Mouse (Mus musculus): ENCODE measurements around the gene Arhgef2. TPM values are rescaled to one million over a fixed set of nuclear protein-coding genes. Genes with fewer than 3 reads are reported as not detected.

Arhgef2 gene
- total RNA-seq, 1 experiment from 2014 or later: 149 TPM

GRCm38 (mm10) chr3:88648452-88649168, 42.8 kb downstream of the Arhgef2 start:
- ATAC-seq (replicated peaks in 1 of 2; ENCODE audit: insufficient read depth in 1 of 2, low FRiP score in 2 of 2, low TSS enrichment in 1 of 2, low read depth in 1 of 2, poor library complexity in 2 of 2, severe bottlenecking in 2 of 2): no peak

GRCm38 (mm10) chr3:88649186-88649585, 43.4 kb downstream of the Arhgef2 start:
- no peak for ATAC-seq (replicated peaks in 1 of 2; ENCODE audit: insufficient read depth in 1 of 2, low FRiP score in 2 of 2, low TSS enrichment in 1 of 2, low read depth in 1 of 2, poor library complexity in 2 of 2, severe bottlenecking in 2 of 2)

- ATAC-seq (replicated peaks in 1 of 2; ENCODE audit: insufficient read depth in 1 of 2, low FRiP score in 2 of 2, low TSS enrichment in 1 of 2, low read depth in 1 of 2, poor library complexity in 2 of 2, severe bottlenecking in 2 of 2): no peak
These were observed 44.2 kb downstream of the Arhgef2 start for GRCm38 (mm10) chr3:88649967-88650366.

- no peak for ATAC-seq (replicated peaks in 1 of 2; ENCODE audit: insufficient read depth in 1 of 2, low FRiP score in 2 of 2, low TSS enrichment in 1 of 2, low read depth in 1 of 2, poor library complexity in 2 of 2, severe bottlenecking in 2 of 2)
These were observed 45.1 kb downstream of the Arhgef2 start for GRCm38 (mm10) chr3:88650713-88651504.

- no peak for ATAC-seq (replicated peaks in 1 of 2; ENCODE audit: insufficient read depth in 1 of 2, low FRiP score in 2 of 2, low TSS enrichment in 1 of 2, low read depth in 1 of 2, poor library complexity in 2 of 2, severe bottlenecking in 2 of 2)
These were observed 46.2 kb downstream of the Arhgef2 start for GRCm38 (mm10) chr3:88651669-88652618.

- ATAC-seq (replicated peaks in 1 of 2; ENCODE audit: insufficient read depth in 1 of 2, low FRiP score in 2 of 2, low TSS enrichment in 1 of 2, low read depth in 1 of 2, poor library complexity in 2 of 2, severe bottlenecking in 2 of 2): no peak
These were observed 47.2 kb downstream of the Arhgef2 start, which contains the start of gene Rxfp4 for GRCm38 (mm10) chr3:88652846-88653515. Gene Rxfp4, minus strand, starts transcription at chr3:88653142.

GRCm38 (mm10) chr3:88653516-88654370, 48.0 kb downstream of the Arhgef2 start:
- no peak for ATAC-seq (replicated peaks in 1 of 2; ENCODE audit: insufficient read depth in 1 of 2, low FRiP score in 2 of 2, low TSS enrichment in 1 of 2, low read depth in 1 of 2, poor library complexity in 2 of 2, severe bottlenecking in 2 of 2)

- no peak for ATAC-seq (replicated peaks in 1 of 2; ENCODE audit: insufficient read depth in 1 of 2, low FRiP score in 2 of 2, low TSS enrichment in 1 of 2, low read depth in 1 of 2, poor library complexity in 2 of 2, severe bottlenecking in 2 of 2)
These were observed 48.9 kb downstream of the Arhgef2 start for GRCm38 (mm10) chr3:88654621-88655020.

GRCm38 (mm10) chr3:88655619-88656018, 49.9 kb downstream of the Arhgef2 start:
- ATAC-seq (replicated peaks in 1 of 2; ENCODE audit: insufficient read depth in 1 of 2, low FRiP score in 2 of 2, low TSS enrichment in 1 of 2, low read depth in 1 of 2, poor library complexity in 2 of 2, severe bottlenecking in 2 of 2): no peak

GRCm38 (mm10) chr3:88658441-88659127, 52.8 kb downstream of the Arhgef2 start:
- no peak for ATAC-seq (replicated peaks in 1 of 2; ENCODE audit: insufficient read depth in 1 of 2, low FRiP score in 2 of 2, low TSS enrichment in 1 of 2, low read depth in 1 of 2, poor library complexity in 2 of 2, severe bottlenecking in 2 of 2)

- ATAC-seq (replicated peaks in 1 of 2; ENCODE audit: insufficient read depth in 1 of 2, low FRiP score in 2 of 2, low TSS enrichment in 1 of 2, low read depth in 1 of 2, poor library complexity in 2 of 2, severe bottlenecking in 2 of 2): no peak
These were observed 54.0 kb downstream of the Arhgef2 start for GRCm38 (mm10) chr3:88659798-88660197.

GRCm38 (mm10) chr3:88664095-88664494, 58.3 kb downstream of the Arhgef2 start:
- peak; percentile 62 to 87 for ATAC-seq (replicated peaks in 1 of 2; ENCODE audit: insufficient read depth in 1 of 2, low FRiP score in 2 of 2, low TSS enrichment in 1 of 2, low read depth in 1 of 2, poor library complexity in 2 of 2, severe bottlenecking in 2 of 2)

GRCm38 (mm10) chr3:88677399-88677798, 71.6 kb downstream of the Arhgef2 start:
- ATAC-seq (replicated peaks in 1 of 2; ENCODE audit: insufficient read depth in 1 of 2, low FRiP score in 2 of 2, low TSS enrichment in 1 of 2, low read depth in 1 of 2, poor library complexity in 2 of 2, severe bottlenecking in 2 of 2): peak; percentile 76 to 86

- ATAC-seq (replicated peaks in 1 of 2; ENCODE audit: insufficient read depth in 1 of 2, low FRiP score in 2 of 2, low TSS enrichment in 1 of 2, low read depth in 1 of 2, poor library complexity in 2 of 2, severe bottlenecking in 2 of 2): no peak
These were observed 78.0 kb downstream of the Arhgef2 start for GRCm38 (mm10) chr3:88683814-88684213.

GRCm38 (mm10) chr3:88684236-88684979, 78.6 kb downstream of the Arhgef2 start:
- no peak for ATAC-seq (replicated peaks in 1 of 2; ENCODE audit: insufficient read depth in 1 of 2, low FRiP score in 2 of 2, low TSS enrichment in 1 of 2, low read depth in 1 of 2, poor library complexity in 2 of 2, severe bottlenecking in 2 of 2)

Data from hematopoietic stem cell, adult 5-6 weeks (primary cell).